Mouse (Mus musculus) right cerebral cortex, postnatal 25 days (tissue): ENCODE data around the gene Barhl2.

Source experiments
- DNase-seq: peaks from one replicate; pipeline ENCODE4 v3.0.0; 2022

Barhl2 gene

GRCm38 (mm10) chr5:106454411-106455105 lies 3.4 kb downstream of the Barhl2 start:
- no peak for DNase-seq

GRCm38 (mm10) chr5:106453886-106454321 lies 4.1 kb downstream of the Barhl2 start:
- no peak for DNase-seq

GRCm38 (mm10) chr5:106453181-106453885 lies 4.6 kb downstream of the Barhl2 start:
- peak; percentile 6 for DNase-seq

GRCm38 (mm10) chr5:106452686-106453085 lies 5.3 kb downstream of the Barhl2 start:
- DNase-seq: no peak

- DNase-seq: peak; percentile 10
Measured at GRCm38 (mm10) chr5:106451681-106452440, 6.1 kb downstream of the Barhl2 start.

- no peak for DNase-seq
Measured at GRCm38 (mm10) chr5:106450426-106451160, 7.4 kb downstream of the Barhl2 start.

GRCm38 (mm10) chr5:106449720-106450425 lies 8.1 kb downstream of the Barhl2 start:
- DNase-seq: no peak

GRCm38 (mm10) chr5:106448798-106449125 lies 9.2 kb downstream of the Barhl2 start:
- no peak for DNase-seq

- no peak for DNase-seq
Measured at GRCm38 (mm10) chr5:106447951-106448797, 9.8 kb downstream of the Barhl2 start.

- DNase-seq: no peak
Measured at GRCm38 (mm10) chr5:106447091-106447820, 10.7 kb downstream of the Barhl2 start.

- DNase-seq: no peak
Measured at GRCm38 (mm10) chr5:106446593-106446992, 11.4 kb downstream of the Barhl2 start.

- no peak for DNase-seq
Measured at GRCm38 (mm10) chr5:106445681-106446080, 12.3 kb downstream of the Barhl2 start.

- no peak for DNase-seq
Measured at GRCm38 (mm10) chr5:106438916-106439315, 19.1 kb downstream of the Barhl2 start.

- DNase-seq: no peak
Measured at GRCm38 (mm10) chr5:106426069-106426468, 31.9 kb downstream of the Barhl2 start.

- DNase-seq: no peak
Measured at GRCm38 (mm10) chr5:106420871-106421270, 37.1 kb downstream of the Barhl2 start.

- no peak for DNase-seq
Measured at GRCm38 (mm10) chr5:106420370-106420769, 37.6 kb downstream of the Barhl2 start.

GRCm38 (mm10) chr5:106417210-106417609 lies 40.8 kb downstream of the Barhl2 start:
- no peak for DNase-seq

- no peak for DNase-seq
Measured at GRCm38 (mm10) chr5:106416550-106416949, 41.4 kb downstream of the Barhl2 start.

GRCm38 (mm10) chr5:106415734-106416133 lies 42.2 kb downstream of the Barhl2 start:
- DNase-seq: no peak

GRCm38 (mm10) chr5:106402761-106403160 lies 55.2 kb downstream of the Barhl2 start:
- DNase-seq: no peak
